Mouse (Mus musculus): ENCODE measurements around the gene Nnmt.

The Nnmt gene

DNA sequence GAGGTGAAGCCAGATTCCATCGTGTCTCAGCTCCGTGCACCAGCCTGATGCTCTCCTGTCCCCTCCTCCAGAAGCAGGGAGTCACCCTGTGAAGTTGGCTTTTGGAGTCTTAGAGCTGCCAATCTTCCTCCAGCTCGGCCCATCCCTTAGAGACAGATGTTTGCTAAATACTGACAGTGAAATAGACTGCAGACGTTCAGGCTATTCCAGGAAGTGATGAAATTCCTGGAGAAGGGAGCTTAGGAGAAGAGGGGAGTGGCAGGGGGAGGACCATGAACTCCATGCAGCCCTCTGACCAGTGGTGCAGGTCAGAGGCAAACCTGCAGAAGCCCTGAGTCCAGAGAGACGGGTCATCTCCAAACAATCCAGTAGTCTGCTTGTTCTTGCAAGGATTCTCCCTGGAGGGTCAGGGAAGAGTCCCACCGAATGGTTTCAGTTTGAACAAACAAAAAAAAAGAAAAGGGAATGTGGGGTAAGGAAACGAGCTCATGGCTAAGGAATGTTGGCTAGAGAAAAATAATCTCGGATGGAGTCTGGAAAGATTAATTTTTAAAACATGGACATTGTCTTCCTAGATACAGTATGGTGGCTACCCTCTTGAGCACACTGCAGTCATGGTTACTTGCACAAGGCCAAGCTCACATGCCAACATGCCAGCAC lies at the start of gene Nnmt:
Gene Nnmt, minus strand, starts transcription at position 215 of the 660 bp plus-strand sequence.
- DNase-seq (ENCODE audit: low spot score) = no peak

DNA sequence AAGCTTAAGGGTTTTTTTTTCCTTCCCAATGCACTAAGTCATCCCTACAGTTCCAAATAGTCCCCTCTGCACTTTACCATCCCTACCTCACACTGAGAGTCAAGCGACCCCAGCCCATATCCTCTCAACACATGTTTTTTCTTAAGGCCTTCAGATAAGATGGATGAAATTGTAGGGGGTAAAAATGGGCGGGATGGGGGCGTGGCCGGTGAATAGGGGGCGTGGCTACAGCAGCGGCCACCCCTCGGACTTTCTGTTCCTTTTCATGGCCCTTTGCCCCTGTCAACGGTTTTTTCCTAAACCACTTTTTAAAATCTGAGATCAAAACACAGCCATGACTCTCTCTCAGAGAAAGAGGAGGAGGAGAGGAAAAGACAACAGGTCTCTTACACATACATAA lies 49.8 kb upstream of the Nnmt start:
- DNase-seq (ENCODE audit: low spot score) = no peak

DNA sequence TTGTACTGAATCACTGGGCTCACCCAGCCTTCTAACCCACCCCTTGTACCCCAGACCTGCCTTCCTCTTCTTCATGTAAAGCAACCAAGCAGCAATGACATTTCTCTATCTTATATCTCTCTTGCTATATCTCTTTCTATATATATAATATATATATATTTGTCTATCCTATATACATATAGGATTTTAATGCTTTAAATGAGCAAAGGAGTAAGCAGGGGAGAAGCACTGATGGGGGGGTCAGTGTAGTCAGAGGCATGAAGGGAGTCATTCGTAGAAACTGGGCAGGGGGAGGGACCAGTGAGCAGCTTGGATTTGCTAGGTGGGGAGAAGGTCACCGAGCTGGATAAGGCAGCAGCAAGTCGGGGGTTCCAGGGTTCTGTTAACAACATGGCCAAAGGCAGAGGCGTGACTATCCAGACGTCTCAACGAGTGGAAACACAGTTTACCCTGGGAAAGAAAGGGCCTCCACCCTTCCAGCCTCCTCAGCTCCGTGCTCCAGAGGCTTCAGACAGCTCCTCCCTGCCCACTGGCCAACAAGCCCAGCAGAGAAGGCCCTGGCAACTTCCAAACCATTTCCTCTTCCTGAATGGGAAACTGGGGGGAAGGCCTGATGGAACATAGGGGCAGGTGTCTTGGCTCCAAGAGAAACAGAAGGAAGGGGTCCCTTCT lies 48.6 kb upstream of the Nnmt start:
- DNase-seq (ENCODE audit: low spot score) = no peak

DNA sequence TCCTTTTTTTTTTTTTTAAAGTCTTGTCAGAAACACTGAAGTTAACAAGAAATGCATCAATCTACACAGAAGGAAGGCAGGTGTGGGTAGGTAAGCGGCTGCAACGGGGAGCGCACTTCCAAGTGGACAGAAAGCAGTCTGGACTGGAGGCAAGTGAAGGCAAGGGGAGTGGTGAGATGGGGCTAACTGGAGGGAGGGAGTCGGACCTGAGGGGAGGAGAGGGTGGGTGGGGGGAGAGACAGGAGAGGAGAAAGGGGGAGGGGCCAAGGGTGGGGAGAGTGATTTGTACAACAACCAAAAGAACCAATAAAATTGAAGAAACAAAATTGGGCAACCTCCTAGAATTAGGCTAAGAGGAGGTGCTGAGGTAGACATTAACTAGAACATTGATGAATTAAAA lies 47.1 kb upstream of the Nnmt start:
- DNase-seq (ENCODE audit: low spot score) = no peak

DNA sequence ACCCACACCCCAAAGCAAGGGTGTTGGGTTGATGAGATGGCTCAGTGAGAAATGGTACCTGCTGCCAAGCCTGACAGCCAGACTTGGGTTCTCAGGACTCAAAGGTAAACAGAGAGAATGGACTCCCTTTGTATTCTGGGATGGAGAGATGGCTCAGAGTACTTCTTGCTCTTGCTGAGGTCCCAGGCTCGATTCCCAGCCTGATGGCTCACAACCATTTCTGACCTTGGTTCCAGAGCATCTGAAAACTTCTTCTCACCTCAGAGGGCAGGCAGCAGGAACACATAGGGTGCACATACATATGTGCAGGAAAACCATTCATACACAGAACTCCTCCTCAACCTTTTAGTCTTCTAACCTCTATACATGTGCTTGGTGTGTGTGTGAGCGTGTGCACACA lies 45.9 kb upstream of the Nnmt start:
- DNase-seq (ENCODE audit: low spot score) = no peak

DNA sequence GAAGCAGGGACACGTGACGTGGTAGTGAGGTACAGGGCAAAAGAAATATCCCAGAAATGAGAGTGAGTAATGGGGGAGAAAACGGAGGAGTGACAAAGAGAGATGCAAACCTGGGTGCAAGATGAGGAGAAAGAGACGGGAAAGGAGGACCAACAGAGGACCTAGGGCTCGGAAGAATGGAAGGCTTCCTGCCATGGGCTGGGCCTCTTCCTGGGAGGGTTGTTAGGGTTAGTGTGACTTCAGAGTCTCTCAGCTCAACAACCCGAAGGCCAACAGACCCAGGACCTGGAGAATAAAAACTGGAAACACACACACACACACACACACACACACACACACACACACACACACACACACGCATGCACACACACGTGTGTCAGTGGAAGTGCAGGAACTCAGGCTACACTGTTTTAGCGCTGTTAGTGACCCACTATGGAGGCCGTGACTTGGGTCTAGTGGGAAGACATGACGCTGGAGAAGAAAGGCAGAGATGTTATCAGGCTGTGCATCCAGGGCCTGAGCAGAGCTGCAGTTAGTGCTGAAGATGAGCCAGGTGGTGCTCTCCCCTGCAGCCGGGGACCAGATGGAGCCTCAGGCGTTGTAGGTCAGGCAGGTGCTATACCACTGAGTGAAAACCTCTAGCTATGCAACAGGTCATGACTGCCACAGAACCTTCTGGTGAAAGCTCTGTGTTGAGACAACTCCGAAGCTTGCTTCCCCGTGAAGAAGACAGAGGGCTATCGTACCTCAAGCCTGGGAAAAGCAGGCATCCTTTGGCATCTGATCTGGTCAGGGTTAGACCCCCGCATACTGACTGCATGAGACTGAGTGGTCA lies 45.1 kb upstream of the Nnmt start:
- DNase-seq (ENCODE audit: low spot score) = no peak

DNA sequence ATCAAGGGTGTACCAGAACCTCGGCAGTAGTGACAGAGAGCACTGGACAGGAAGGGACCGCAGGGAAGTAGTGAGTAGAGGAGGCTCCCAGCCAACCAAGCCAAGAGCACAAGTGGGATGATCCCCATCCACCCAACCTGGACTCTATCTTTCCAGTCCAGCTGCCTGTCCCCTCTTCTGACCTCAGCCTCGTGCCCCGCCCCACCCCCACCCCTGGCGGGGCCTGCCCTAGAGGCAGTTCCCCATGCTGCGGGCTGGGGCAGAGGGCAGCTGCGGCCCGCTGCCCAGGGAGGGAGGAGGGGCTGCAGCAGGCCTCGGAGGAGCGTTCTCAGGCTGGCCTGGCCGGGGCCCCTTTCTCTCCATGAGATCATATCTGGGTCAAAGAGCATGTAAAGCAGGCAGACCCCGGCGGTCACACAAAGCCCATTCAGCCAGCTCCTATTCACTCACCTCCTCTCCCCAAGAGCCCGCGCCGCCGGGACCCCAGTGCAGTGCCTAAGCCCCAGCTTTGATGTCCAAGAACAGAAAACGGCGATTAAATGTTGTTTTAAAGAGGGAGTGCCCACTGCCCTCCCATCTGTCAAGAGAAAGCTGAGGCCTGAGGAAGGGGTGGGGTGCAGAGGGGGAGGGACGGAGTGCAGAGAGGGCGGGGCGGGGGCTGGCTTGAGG lies 44.3 kb upstream of the Nnmt start:
- DNase-seq (ENCODE audit: low spot score) = peak; percentile 34

DNA sequence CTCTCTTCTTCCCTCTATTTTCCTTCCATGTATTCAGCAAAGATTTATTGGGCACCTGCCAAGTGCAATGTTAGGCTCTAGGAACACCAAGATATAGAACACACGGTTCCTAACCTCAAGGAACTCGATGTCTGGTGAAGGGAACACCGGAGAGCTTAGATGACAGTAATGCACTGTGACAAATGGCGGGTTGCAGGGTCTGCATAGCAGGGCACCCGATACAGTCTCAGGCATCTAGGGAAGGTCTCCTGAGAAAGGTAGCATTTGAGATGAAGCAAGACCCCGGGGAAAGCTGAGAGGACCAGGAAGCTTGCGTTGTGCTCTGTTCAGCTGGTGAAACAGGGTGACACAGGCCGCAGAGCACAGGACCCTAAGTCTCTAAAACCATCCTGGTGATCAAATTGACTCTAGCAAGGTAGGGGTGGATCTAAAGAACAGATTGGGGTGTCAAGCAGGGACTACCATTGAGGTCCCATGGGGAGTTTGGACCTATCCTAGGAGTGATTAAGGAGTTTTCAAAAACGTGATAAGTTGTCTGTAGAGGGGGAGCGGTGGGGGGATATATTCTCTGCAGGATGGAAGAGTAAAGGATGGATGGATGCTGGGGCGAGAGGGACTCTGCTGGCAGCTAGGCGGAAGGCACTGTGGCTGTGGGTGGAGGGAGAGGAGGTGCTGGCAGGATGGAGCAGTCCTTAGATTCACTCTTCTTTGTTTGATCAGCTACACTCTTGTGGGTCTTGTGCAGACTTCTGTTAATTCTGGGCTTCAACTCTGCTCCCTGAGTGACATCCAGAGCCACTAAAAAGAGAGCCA lies 43.5 kb upstream of the Nnmt start:
- DNase-seq (ENCODE audit: low spot score) = no peak

DNA sequence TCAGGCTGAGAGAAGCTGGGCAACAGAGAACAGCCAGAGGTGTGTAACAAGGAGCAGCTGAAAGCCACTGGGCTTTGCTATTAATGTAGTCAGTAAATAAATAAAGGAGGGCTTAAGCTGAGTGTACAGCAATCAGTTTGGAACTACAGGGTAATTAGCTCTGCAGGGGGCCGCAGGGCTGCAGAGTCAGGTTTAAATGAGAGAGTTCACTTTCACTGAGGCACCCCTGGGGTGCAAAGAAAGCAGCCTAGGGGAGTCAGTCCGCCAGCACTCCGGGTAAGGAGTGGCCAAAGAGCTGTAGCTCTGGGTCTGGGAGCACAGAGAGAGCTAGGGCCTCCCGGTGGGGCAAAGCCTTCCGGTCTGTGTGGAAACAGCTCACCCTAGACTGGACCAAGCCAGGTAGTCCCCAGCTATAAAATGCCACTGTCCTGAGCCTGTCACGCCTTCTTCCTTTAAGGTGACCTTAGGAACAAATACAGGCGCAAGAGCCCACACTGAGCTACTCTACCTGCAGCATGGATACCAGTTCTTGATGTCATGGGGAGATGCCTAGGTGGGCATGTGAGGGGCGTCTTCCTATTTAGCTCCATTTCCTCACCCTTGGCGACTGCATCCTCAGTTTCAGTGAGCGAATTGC lies 42.8 kb upstream of the Nnmt start:
- no peak for DNase-seq (ENCODE audit: low spot score)

DNA sequence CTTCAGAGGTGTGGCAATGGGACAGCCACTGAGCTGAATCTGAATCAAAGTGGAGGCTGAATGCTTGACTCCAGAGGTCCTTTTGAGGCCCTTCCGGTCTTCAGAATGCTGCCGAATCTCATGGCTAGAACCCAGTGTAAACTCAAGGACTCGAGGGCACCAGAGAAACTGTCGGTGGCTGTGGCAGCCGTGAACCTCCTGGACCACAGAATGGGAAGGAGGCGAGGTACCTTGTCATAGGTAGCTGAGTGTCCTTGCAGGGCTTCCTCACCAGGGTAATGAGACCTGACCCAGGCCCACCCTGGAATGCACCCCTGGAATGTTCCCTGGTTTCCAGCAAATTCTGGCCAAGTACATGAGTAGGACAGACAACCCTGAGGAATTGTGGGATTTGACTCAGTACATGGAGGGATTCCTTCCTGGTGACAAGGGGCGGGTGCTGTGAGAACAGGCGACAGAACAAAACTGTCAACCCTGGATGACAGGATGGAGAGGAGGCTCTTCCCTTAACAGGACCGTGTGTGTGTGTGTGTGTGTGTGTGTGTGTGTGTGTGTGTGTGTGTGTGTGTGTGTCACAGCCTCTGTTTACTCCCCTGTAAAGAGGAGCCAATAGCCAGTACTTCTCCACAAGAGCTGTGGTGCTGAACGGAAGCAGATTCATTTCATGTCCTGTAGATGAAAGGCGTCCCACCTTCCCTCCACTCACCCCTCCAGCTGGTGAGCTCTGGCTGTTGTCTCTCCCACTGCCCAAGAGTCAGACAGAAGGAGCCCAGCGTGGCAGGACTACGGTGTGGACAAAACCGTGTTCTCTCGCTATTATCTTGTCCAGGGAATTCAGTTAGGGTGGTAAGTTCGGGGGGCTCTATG lies 42.1 kb upstream of the Nnmt start:
- no peak for DNase-seq (ENCODE audit: low spot score)

DNA sequence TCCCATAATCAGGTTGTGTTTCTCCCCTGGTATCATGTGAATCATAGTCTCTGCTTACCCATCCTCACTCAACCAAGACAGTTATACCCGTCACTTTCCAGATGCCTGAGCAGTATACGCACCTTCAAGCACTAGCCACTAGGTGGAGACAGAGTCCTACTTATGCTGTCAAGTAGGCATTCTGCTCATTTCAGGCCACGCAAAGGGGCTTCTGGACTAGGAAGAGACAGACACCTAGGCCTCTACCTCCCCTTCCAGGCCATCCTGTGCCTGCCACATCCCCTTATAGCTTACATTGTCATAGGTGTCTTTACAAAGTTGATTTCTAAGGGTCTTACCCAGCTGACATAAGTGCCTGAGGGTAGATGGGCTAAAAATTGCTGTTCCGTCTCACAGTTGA lies 41.3 kb upstream of the Nnmt start:
- peak; percentile 67 for DNase-seq (ENCODE audit: low spot score)

DNA sequence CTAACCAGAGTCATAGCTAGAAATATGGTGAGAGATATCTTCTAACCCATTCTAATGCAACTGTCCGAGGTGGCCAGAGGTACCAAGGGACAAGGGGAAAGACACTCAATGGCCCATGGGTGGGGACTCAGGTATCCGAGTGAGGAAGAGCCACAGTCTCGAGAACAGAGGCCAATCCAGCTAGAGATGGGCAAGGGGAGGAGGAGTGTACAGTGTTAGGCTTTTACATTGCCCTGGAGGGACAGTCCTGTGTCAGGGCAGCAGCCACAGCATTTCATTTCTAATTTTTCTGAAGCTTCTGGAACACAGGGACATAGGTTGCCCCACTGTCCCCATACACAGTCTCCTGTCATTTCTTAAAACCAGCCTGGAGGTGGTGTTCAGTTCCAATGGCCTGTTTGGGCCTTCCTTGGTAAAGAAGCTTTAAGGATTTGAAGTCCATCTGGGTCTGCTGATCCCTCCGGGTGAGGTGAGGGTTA lies 40.7 kb upstream of the Nnmt start:
- DNase-seq (ENCODE audit: low spot score) = no peak

DNA sequence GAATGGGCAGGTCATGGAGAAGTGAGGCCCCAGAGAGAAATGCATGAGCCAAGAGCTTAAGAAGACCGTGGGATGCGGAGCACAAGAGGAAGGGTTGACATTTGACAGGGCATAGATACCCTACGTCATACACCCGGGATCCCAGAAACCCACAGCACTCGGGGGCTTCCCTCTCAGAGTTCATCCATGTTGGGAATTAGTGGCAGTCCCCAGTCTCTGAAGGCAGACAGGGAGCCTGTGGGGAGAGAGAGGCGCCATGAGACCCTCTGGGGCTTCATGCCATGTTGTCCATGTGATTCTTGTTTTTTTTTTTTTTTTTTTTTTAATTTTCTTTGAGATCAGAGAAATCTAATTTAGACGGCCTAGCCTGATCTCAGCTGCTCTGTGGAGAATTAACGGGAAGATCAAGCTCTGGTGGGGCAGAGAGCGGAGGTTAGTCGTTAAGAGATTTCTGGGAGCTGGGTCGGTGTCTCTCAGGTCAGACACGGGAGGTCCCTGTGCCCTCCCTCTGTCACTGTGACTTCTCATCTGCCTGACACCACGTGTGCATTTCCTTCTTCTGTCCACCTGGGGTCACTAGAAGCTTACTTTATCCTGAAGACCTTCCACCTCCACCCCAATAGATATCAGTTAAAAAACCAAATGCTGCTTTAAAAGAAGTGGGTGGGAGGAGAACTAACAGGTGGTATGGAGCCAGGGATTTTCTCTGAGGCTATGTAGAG lies 40.1 kb upstream of the Nnmt start:
- DNase-seq (ENCODE audit: low spot score) = peak; percentile 51

DNA sequence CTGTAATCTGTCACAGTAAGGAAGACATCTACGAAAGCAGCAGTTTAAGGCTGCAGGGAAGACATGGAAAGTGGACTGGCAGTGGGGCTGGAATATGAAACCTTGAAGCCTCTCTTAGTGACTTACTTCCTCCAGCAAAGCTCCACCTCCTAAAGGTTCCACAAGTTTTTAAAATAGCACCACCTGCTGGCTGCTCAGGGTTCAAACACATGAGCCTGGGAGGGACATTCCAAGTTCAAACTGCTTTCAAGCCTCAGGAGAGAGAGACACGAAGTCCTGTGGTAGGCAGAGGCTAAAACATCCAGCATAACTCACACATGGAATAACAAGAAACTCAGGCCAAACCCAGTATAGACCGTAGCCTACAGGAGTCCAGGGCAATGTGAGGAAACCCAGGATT lies 39.4 kb upstream of the Nnmt start:
- no peak for DNase-seq (ENCODE audit: low spot score)

DNA sequence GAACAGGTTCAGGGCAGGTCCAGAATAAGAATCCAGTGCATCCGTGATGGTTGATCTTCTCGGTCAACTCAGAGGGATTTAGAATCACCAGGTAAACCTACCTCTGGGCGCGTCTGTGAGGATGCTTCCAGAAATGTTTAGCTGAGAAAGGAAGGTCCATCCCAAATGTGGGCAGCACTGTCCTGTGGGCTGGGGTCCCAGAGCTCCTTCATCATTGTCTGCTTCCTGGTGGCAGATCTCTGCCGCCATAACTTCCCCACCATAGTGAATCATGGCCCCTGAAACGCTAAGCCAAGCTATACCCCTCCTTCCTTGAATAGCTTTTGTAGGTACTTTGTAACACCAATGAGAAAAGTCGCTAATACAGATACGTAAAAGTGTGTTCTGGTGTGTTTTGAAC lies 36.7 kb upstream of the Nnmt start:
- DNase-seq (ENCODE audit: low spot score) = no peak

DNA sequence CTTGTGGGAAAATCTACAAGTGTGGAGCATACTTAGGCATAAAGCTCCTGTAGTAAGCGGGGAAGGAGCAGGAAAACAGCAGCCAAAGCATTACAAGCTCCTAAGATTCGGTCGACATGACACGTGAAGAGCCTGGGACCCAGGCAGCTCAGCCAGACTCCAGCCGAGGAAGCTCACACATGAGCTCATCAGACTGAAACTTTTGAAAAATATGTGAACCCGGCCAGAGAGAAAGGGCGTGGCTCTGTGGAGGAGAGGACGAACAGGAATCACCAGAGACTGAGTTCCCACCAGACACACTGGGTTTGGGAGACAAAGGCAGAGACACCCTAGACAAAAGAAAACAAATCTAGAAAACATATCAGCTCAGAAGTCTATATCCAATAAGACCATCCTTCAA lies 35.9 kb upstream of the Nnmt start:
- DNase-seq (ENCODE audit: low spot score) = no peak

DNA sequence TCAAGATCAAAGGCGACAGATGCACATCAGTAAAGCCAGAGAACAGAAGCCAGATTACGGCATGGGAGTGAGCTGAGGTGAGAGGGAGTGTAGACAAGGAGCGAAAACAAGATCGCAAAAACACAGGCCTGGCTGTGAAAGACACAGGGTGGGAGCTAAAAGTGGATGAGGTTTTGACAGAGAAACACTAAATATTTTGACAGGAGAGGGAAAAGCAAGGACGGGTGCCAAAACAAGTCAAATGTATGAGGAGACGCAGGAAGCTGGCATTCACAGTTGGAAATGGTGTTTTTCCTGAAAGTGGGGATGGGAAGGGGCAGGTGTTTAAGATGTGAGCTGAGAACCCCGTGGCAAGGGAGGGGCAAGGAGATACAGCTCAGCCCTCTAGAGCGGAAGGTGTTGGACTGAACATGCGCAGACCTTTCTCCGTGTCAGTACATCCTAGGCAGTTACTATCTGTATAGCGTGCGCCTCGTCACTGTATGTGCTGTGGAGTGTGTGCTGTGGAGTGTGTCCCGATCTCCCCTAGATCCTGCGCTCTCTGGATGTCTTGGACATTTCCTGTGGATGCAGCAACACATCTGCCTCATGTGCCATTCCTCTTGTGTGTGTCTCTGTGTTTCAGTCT lies 33.3 kb upstream of the Nnmt start:
- DNase-seq (ENCODE audit: low spot score) = no peak

DNA sequence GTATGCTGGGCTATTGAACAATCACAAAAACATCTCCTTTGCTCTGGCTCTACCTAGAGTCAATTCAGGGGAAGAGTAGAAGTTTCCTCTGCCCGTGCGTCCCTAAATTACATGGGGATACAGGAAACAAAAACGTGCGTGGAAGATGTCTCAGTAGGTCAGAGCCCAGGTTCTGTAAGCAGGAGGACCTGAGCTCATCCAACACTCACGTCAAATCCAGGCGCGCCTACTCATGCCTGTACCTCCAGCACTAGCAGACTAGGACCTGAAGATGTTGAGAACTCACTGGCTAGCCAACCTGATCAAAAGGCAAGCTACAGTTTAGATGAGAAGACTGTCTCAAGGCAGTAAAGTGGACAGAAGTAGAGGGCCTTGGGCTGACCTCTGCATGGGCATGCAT lies 32.2 kb upstream of the Nnmt start:
- no peak for DNase-seq (ENCODE audit: low spot score)
